Mouse (Mus musculus): Measurements from ENCODE around the gene C1qtnf4. TPM values are rescaled to one million over a fixed set of nuclear protein-coding genes. Genes with fewer than 3 reads are reported as not detected.

The C1qtnf4 gene
- 1.6 TPM for polyA plus RNA-seq (2017; shearing (Covaris generic))

DNA sequence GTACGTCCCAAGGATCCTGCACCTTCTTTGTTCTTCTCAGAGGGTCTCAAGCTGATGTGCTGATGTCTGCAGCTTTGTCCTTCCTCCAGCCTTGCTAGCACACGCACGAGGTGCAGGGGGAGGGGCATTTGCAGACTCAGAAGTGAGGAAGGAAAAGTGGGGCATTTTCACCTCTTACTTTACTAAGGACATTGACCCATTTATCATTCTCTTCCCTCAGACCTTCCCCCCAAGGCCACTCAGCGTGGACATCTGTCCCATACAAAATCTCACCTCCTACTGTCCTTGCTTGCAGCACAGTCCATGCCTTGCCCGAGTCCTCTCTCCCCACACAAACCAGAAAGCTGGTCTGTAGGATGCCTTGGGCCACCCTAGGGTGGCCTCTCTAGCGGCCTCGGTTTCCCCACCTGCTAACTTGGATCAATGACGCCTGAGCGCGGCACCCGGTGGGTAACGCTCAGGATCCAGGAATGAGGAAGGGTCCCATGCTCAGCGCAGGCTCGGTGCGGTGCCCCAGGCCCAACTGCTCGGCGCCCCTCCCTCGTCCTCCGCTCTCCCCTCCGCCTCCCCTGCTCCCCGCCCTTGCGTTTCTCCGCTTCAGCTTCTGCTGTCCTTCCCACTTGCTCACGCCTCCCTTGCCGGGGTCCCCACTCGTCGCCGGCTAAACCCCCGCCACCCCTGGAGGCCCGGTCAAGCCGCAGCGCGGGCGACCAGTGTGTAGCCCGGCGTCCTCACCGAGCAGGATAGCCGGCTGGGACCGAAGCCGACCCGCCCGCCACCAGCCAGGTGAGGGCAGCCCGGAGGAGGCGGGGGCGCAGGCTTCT is at the start of gene C1qtnf4:
C1qtnf4 (plus strand) TSS at position 643 of the 824 bp plus-strand sequence.

DNA sequence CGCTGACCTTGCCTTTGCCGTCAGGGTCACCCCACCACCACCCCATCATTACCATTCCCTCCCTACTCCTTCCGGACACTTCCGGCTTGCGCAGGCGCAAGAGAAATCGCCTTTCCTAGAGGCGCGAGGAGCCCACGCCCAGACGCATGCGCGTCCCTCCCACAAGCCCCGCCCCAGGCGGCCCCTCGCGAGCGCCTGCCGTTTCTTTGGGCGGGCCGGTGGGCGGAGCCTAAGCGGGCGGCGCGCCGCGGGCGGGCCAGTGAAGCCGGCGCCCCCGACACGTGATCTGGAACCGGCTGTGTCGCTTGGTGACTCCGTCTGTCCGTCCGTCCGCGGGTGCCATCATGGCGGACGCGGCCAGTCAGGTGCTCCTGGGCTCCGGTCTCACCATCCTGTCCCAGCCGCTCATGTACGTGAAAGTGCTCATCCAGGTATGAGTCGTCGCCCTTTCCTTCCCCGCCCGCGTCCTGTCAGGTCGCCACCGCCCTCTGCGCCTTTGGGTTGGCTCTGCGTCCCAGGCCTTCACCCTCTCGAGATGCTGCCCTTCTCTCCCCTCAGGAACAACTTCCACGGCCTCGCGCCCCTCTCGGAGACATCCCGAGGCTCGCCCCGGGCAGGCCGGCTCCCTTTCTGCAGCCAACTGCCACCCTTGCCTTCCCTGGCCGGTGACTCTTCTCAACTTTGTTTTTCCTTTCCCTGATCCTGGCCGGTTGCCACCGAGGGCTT is 38.5 kb upstream of the C1qtnf4 start, which contains the start of gene Mtch2:
Mtch2 (plus strand) TSS at position 201 of the 726 bp plus-strand sequence.

DNA sequence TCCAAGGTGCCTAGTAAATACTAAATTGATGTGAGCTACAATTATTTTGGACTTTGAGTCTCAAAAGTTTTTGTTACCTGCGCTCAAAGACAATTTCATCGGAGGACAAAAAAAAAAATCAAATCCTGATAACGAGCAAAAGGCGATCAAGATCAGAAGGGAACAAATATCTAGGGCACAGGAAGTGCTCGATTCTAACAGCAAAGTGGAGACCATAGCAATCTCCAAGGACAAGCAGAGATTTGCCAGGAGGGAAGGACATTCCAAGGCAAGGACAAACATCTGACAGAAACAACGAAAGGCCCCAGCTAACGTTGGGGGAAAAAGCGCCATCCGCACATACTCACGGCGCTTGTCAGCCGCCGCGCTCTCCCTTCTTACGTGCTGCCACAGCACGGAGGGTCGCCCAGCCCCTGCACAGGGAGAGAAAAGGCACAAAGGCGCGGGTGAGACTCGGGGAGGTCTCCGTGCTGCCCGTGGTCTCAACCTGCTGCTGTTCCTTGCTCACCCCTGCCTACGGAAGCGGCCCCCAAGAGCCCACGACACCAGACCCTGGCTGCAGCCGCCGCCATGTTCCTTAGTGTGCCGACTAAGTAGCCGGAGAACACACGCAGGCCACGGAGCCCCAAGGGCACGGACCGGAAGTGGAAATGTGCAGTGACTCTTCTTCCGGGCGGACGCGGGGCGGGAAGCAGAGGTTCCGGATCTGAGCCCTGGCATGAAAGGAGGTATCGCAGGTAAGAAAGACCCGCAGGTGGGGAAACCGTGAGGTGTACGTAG is 18.6 kb downstream of the C1qtnf4 start, which contains the start of the genes Kbtbd4 and Ndufs3:
Kbtbd4 (plus strand) TSS at position 665 of the 780 bp plus-strand sequence.
Ndufs3 (minus strand) TSS at position 752 of the 780 bp plus-strand sequence.

Other genes starting within 250 kb of the C1qtnf4 start
- 55.9 TPM for gene Nup160, start 208.6 kb upstream of the C1qtnf4 start, polyA plus RNA-seq (2017; shearing (Covaris generic))
- 60.9 TPM for gene Fnbp4, start 140.5 kb upstream of the C1qtnf4 start, polyA plus RNA-seq (2017; shearing (Covaris generic))
- not detected for gene Agbl2, start 103.1 kb upstream of the C1qtnf4 start, polyA plus RNA-seq (2017; shearing (Covaris generic))
- 161 TPM for gene Mtch2, start 38.7 kb upstream of the C1qtnf4 start, polyA plus RNA-seq (2017; shearing (Covaris generic))
- 51.3 TPM for gene Kbtbd4, start 18.9 kb downstream of the C1qtnf4 start, polyA plus RNA-seq (2017; shearing (Covaris generic))
- 178 TPM for gene Ndufs3, start 19.0 kb downstream of the C1qtnf4 start, polyA plus RNA-seq (2017; shearing (Covaris generic))
- gene Celf1, start 54.5 kb downstream of the C1qtnf4 start, polyA plus RNA-seq (2017; shearing (Covaris generic)), result 33.7 TPM
- gene Rapsn, start 149.8 kb downstream of the C1qtnf4 start, polyA plus RNA-seq (2017; shearing (Covaris generic)), result 5.7 TPM
- gene Psmc3, start 168.1 kb downstream of the C1qtnf4 start, polyA plus RNA-seq (2017; shearing (Covaris generic)), result 289 TPM
- 37.0 TPM for gene Slc39a13, start 184.6 kb downstream of the C1qtnf4 start, polyA plus RNA-seq (2017; shearing (Covaris generic))
- 0.48 TPM for gene Spi1, start 196.5 kb downstream of the C1qtnf4 start, polyA plus RNA-seq (2017; shearing (Covaris generic))
- not detected for gene Mybpc3, start 232.3 kb downstream of the C1qtnf4 start, polyA plus RNA-seq (2017; shearing (Covaris generic))